Mouse (Mus musculus) kidney, postnatal 0 days (tissue): ENCODE measurements at regions not wholly inside any gene's neighbourhood (a gene's known extent, or its start where the extent isn't known, plus 50 kb on each side); places are given as distances from the start of the nearest gene placed in this dataset.

Experiments used
- ATAC-seq: fragments of 200-750 bp; cut with Nextera tagmentation; replicated peaks from 2 replicates; pipeline ENCODE4 v1.8.0; 2017; ENCODE audit warnings: low read depth, moderate number of reproducible peaks, moderate TSS enrichment, moderate library complexity; ENCODE audit not compliant: low FRiP score
- DNase-seq: peaks from one replicate; pipeline ENCODE4 v3.0.0-alpha.2; 2016; ENCODE audit warnings: low spot score
- H3K27ac ChIP-seq: fragments of 300-500 bp; sonication (generic); 2 replicates; pipeline ENCODE4 v1.5.1; 2014; ENCODE audit warnings: mild to moderate bottlenecking
- H3K27me3 ChIP-seq: fragments of 300-500 bp; sonication (generic); 2 replicates; pipeline ENCODE4 v1.6.1; 2014; ENCODE audit warnings: low read length, mixed read lengths; ENCODE audit not compliant: insufficient read depth
- H3K36me3 ChIP-seq: fragments of 300-500 bp; sonication (generic); 2 replicates; pipeline ENCODE4 v1.6.1; 2014; ENCODE audit warnings: low read length, mixed read lengths; ENCODE audit not compliant: insufficient read depth
- H3K4me1 ChIP-seq: fragments of 300-500 bp; sonication (generic); replicated peaks from 2 replicates; pipeline ENCODE4 v1.6.1; 2014; ENCODE audit warnings: antibody characterized with exemption, low read length, mixed read lengths; ENCODE audit not compliant: insufficient read depth
- H3K4me2 ChIP-seq: fragments of 300-500 bp; sonication (generic); 2 replicates; pipeline ENCODE4 v1.6.1; 2014; ENCODE audit warnings: mild to moderate bottlenecking, low read length, moderate library complexity, mixed read lengths
- H3K4me3 ChIP-seq: fragments of 300-500 bp; sonication (generic); replicated peaks from 2 replicates; pipeline ENCODE4 v1.5.1; 2014; ENCODE audit warnings: low read depth, low read length
- H3K9ac ChIP-seq: fragments of 300-500 bp; sonication (generic); 2 replicates; pipeline ENCODE4 v1.6.1; 2014; ENCODE audit warnings: low read depth, low read length
- H3K9me3 ChIP-seq: fragments of 300-500 bp; sonication (generic); replicated peaks from 2 replicates; pipeline ENCODE4 v1.6.1; 2016; ENCODE audit warnings: low read length, inconsistent platforms, mixed read lengths
- CTCF ChIP-seq: IDR thresholded peaks from 2 replicates; pipeline ENCODE4 v1.5.1; 2016; ENCODE audit warnings: antibody characterized with exemption, low read depth, mild to moderate bottlenecking, moderate library complexity
- WGBS: fragments of 180-500 bp; shearing (Covaris S2); extraction: QIAGEN DNeasy Blood & Tissue Kit; methylation state at CpG from one replicate; pipeline ENCODE4 v1.1.7; 2014; 5-methylcytosine and 5-hydroxymethylcytosine counted together

GRCm38 (mm10) chr8:82477856-82478255 lies 74.8 kb upstream of the Il15 start:
- H3K4me2 ChIP-seq = 0 out of 2 replicates have a peak overlapping the region, but pooled peaks have one; percentile 7
- H3K27me3 ChIP-seq = no peaks in the 10 kb centered on the region
- DNase-seq (peak; percentile 90), ATAC-seq (no peak; the same call in 1 of the 2 replicates)
- WGBS = 2% methylated on average over 5 of the region's 5 CpGs
- H3K4me1 ChIP-seq = peaks cover 3% of the 10 kb centered on the region; the same call in 1 of the 2 replicates
- no peak overlapping the region for H3K27ac ChIP-seq
- no peaks in the 10 kb centered on the region for H3K9me3 ChIP-seq
- TF ChIP-seq CTCF = no peak
- no peak overlapping the region for H3K9ac ChIP-seq
- no peak overlapping the region for H3K4me3 ChIP-seq
- no peaks in the 10 kb centered on the region for H3K36me3 ChIP-seq

- WGBS = 5% methylated on average over 2 of the region's 2 CpGs
- Histone ChIP-seq H3K4me2 (peak overlapping the region; percentile 7; the same call in 1 of the 2 replicates), H3K27ac (peak overlapping the region; percentile 25; the same call in 1 of the 2 replicates), H3K9me3 (no peaks in the 10 kb centered on the region), H3K4me1 (peaks cover 3% of the 10 kb centered on the region; the same call in 1 of the 2 replicates), H3K9ac (no peak overlapping the region), H3K36me3 (no peaks in the 10 kb centered on the region), H3K4me3 (no peak overlapping the region), H3K27me3 (no peaks in the 10 kb centered on the region)
- ATAC-seq (peak; percentile 14; the same call in 1 of the 2 replicates), DNase-seq (no peak)
- no peak for TF ChIP-seq CTCF
Observed at GRCm38 (mm10) chr8:82477426-82477769, 74.4 kb upstream of the Il15 start.

- H3K27me3 ChIP-seq = no peaks in the 10 kb centered on the region
- ATAC-seq (peak; percentile 75), DNase-seq (peak; percentile 71)
- peak overlapping the region; percentile 7; the same call in 1 of the 2 replicates for H3K4me2 ChIP-seq
- WGBS = 38% methylated on average over 7 of the region's 7 CpGs
- H3K9me3 ChIP-seq = no peaks in the 10 kb centered on the region
- TF ChIP-seq CTCF = no peak
- H3K4me1 ChIP-seq = peaks cover 3% of the 10 kb centered on the region; the same call in 1 of the 2 replicates
- H3K4me3 ChIP-seq = no peak overlapping the region
- H3K36me3 ChIP-seq = no peaks in the 10 kb centered on the region
- H3K9ac ChIP-seq = no peak overlapping the region
- H3K27ac ChIP-seq = 0 out of 2 replicates have a peak overlapping the region, but pooled peaks have one; percentile 25
Observed at GRCm38 (mm10) chr8:82476708-82477425, 73.8 kb upstream of the Il15 start.

GRCm38 (mm10) chr8:82473266-82473665 lies 70.2 kb upstream of the Il15 start:
- ATAC-seq (no peak), DNase-seq (no peak)
- peaks cover 3% of the 10 kb centered on the region; the same call in 1 of the 2 replicates for H3K4me1 ChIP-seq
- H3K36me3 ChIP-seq = no peaks in the 10 kb centered on the region
- WGBS = 74% methylated on average over 2 of the region's 2 CpGs
- no peak overlapping the region for H3K4me3 ChIP-seq
- no peak overlapping the region for H3K9ac ChIP-seq
- H3K27ac ChIP-seq = no peak overlapping the region
- TF ChIP-seq CTCF = no peak
- no peak overlapping the region for H3K4me2 ChIP-seq
- H3K27me3 ChIP-seq = no peaks in the 10 kb centered on the region
- no peaks in the 10 kb centered on the region for H3K9me3 ChIP-seq

- ATAC-seq = no peak
Observed at GRCm38 (mm10) chr8:82471825-82472224, 68.8 kb upstream of the Il15 start.

GRCm38 (mm10) chr8:82469824-82470223 lies 66.8 kb upstream of the Il15 start:
- no peak for TF ChIP-seq CTCF
- Histone ChIP-seq H3K9ac (no peak overlapping the region), H3K4me2 (no peak overlapping the region), H3K4me3 (no peak overlapping the region), H3K27ac (no peak overlapping the region), H3K36me3 (no peaks in the 10 kb centered on the region), H3K27me3 (no peaks in the 10 kb centered on the region), H3K9me3 (no peaks in the 10 kb centered on the region), H3K4me1 (no peaks in the 10 kb centered on the region)
- ATAC-seq (no peak), DNase-seq (no peak)

More at GRCm38 (mm10) chr8:82471825-82472224, 68.8 kb upstream of the Il15 start:
- H3K9ac ChIP-seq = no peak overlapping the region
- H3K4me3 ChIP-seq = no peak overlapping the region
- H3K27me3 ChIP-seq = no peaks in the 10 kb centered on the region
- no peaks in the 10 kb centered on the region for H3K36me3 ChIP-seq
- no peaks in the 10 kb centered on the region for H3K9me3 ChIP-seq
- peaks cover 1% of the 10 kb centered on the region; the same call in 1 of the 2 replicates for H3K4me1 ChIP-seq
- TF ChIP-seq CTCF = no peak
- no peak overlapping the region for H3K27ac ChIP-seq
- WGBS = no CpG with 5 or more reads among the region's 1 CpGs
- no peak overlapping the region for H3K4me2 ChIP-seq
- no peak for DNase-seq
